Mouse (Mus musculus) limb, embryonic 10.5 days (tissue): ENCODE measurements around the gene Mxd4. TPM values are rescaled to one million over a fixed set of nuclear protein-coding genes. Genes with fewer than 3 reads are reported as not detected.

Experiments
- DNase-seq: peaks from one replicate; pipeline ENCODE4 v3.0.0-alpha.2; 2017; ENCODE audit warnings: low spot score
- H3K27ac ChIP-seq: fragments of 300-500 bp; sonication (generic); 2 replicates; pipeline ENCODE4 v1.5.1; 2016; ENCODE audit warnings: mild to moderate bottlenecking
- H3K27me3 ChIP-seq: fragments of 300-500 bp; sonication (generic); 2 replicates; pipeline ENCODE4 v1.6.1; 2016; ENCODE audit warnings: low read depth, mild to moderate bottlenecking; ENCODE audit not compliant: poor library complexity, severe bottlenecking
- H3K36me3 ChIP-seq: fragments of 300-500 bp; sonication (generic); 2 replicates; pipeline ENCODE4 v1.6.1; 2016; ENCODE audit warnings: mild to moderate bottlenecking, moderate library complexity
- H3K4me1 ChIP-seq: fragments of 300-500 bp; sonication (generic); 2 replicates; pipeline ENCODE4 v1.6.1; 2016
- H3K4me3 ChIP-seq: fragments of 300-500 bp; sonication (generic); 2 replicates; pipeline ENCODE4 v1.5.1; 2016; ENCODE audit warnings: mild to moderate bottlenecking, moderate library complexity
- H3K9me3 ChIP-seq: fragments of 300-500 bp; sonication (generic); replicated peaks from 2 replicates; pipeline ENCODE4 v1.6.1; 2016; ENCODE audit warnings: mild to moderate bottlenecking
- WGBS: fragments of 180-500 bp; shearing (Covaris S2); methylation state at CpG from one replicate; pipeline ENCODE4 v1.1.7; 2016; 5-methylcytosine and 5-hydroxymethylcytosine counted together
- polyA plus RNA-seq: library from polyadenylated mRNA; unstranded; fragments of >200 nt; fragmentation: Nextera tagmentation; extraction: Ambion mirVana; gene quantifications from 2 replicates; pipeline ENCODE4 v1.2.1, GENCODE M21; 2016

Mxd4 gene
- polyA plus RNA-seq, 1 experiment from 2014 or later, result 25.3 TPM

- Histone ChIP-seq H3K4me1 (peaks cover 17% of the 10 kb centered on the region), H3K27ac (no peak overlapping the region), H3K9me3 (no peaks in the 10 kb centered on the region), H3K4me3 (no peak overlapping the region), H3K36me3 (no peaks in the 10 kb centered on the region), H3K27me3 (no peaks in the 10 kb centered on the region)
- WGBS, result 70% methylated on average over 4 of the region's 4 CpGs
- DNase-seq, result no peak
These were observed 4.3 kb upstream of the Mxd4 start for GRCm38 (mm10) chr5:34191843-34192242.

GRCm38 (mm10) chr5:34191021-34191420 is 3.5 kb upstream of the Mxd4 start:
- Histone ChIP-seq H3K4me3 (no peak overlapping the region), H3K4me1 (peaks cover 25% of the 10 kb centered on the region), H3K9me3 (no peaks in the 10 kb centered on the region), H3K27ac (no peak overlapping the region), H3K27me3 (peaks cover 6% of the 10 kb centered on the region), H3K36me3 (no peaks in the 10 kb centered on the region)
- DNase-seq, result no peak
- WGBS, result 54% methylated on average over 4 of the region's 4 CpGs

- H3K27ac ChIP-seq, result no peak overlapping the region
- peaks cover 10% of the 10 kb centered on the region for H3K27me3 ChIP-seq
- DNase-seq, result no peak
- H3K36me3 ChIP-seq, result peaks cover under 1% of the 10 kb centered on the region; the same call in 1 of the 2 replicates
- 68% methylated on average over 1 of the region's 1 CpGs for WGBS
- peaks cover 34% of the 10 kb centered on the region for H3K4me1 ChIP-seq
- H3K9me3 ChIP-seq, result no peaks in the 10 kb centered on the region
- no peak overlapping the region for H3K4me3 ChIP-seq
These were observed 2.0 kb upstream of the Mxd4 start for GRCm38 (mm10) chr5:34189521-34189920.

DNA sequence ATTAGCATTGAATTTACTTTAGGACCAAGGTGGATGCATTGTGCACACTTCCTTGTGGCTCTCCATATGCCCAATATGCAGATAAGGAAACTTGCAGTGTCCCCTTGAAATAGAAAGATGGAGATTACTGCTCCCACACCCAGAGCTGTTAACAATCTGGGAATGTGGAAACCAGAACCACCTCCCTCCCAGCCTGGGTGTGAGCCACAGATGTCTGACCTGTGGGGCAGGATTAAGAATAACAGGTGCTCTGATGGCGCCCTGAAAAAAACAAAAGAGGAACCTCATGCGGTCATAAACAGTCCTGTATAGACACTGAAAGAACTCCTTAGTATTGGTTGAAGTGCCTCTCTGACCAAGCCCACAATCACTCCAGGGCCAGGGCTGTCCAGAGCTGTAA is 1.3 kb upstream of the Mxd4 start:
- DNase-seq, result no peak
- Histone ChIP-seq H3K4me1 (peaks cover 37% of the 10 kb centered on the region), H3K27ac (no peak overlapping the region), H3K4me3 (peak overlapping the region; percentile 90; the same call in 1 of the 2 replicates), H3K27me3 (peaks cover 10% of the 10 kb centered on the region), H3K9me3 (no peaks in the 10 kb centered on the region), H3K36me3 (peaks cover 7% of the 10 kb centered on the region; the same call in 1 of the 2 replicates)
- WGBS, result 81% methylated on average over 2 of the region's 2 CpGs

GRCm38 (mm10) chr5:34186961-34187391 is 544 bp downstream of the Mxd4 start:
- under 1% methylated on average over 45 of the region's 46 CpGs for WGBS
- DNase-seq, result peak; percentile 70
- Histone ChIP-seq H3K36me3 (peaks cover 25% of the 10 kb centered on the region), H3K27me3 (peaks cover 10% of the 10 kb centered on the region), H3K4me3 (peak overlapping the region; percentile 90), H3K9me3 (no peaks in the 10 kb centered on the region), H3K27ac (peak overlapping the region; percentile 88), H3K4me1 (peaks cover 47% of the 10 kb centered on the region)

DNA sequence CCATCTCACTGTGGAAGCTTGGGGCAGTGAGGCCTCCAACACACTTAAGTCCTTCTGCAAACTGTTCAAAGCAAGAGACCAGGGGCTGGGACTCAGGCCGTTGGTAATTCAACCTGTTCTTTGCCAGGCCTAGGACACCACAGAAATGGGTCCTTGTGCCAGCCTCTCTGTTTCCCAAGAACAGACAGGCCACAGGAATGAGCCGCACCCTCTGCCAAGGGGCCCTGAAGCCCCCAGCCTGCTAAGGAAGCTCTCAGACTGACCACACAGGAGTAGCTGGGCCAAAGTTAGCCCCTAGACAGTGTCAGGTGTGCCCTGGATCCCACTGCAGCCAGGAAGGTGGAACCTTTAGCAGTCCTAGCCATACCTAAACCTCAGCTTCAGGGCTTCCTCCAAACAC is 1.1 kb downstream of the Mxd4 start:
- Histone ChIP-seq H3K9me3 (no peaks in the 10 kb centered on the region), H3K4me1 (peaks cover 47% of the 10 kb centered on the region), H3K27ac (peak overlapping the region; percentile 88), H3K27me3 (peaks cover 10% of the 10 kb centered on the region), H3K4me3 (peak overlapping the region; percentile 90), H3K36me3 (peaks cover 30% of the 10 kb centered on the region)
- WGBS, result 78% methylated on average over 2 of the region's 2 CpGs
- DNase-seq, result no peak

- peaks cover 10% of the 10 kb centered on the region for H3K27me3 ChIP-seq
- H3K27ac ChIP-seq, result no peak overlapping the region
- H3K4me3 ChIP-seq, result peak overlapping the region; percentile 90
- H3K9me3 ChIP-seq, result no peaks in the 10 kb centered on the region
- peaks cover 47% of the 10 kb centered on the region for H3K4me1 ChIP-seq
- H3K36me3 ChIP-seq, result peaks cover 33% of the 10 kb centered on the region
- DNase-seq, result no peak
These were observed 1.7 kb downstream of the Mxd4 start for GRCm38 (mm10) chr5:34185791-34186190.

- Histone ChIP-seq H3K4me3 (no peak overlapping the region), H3K4me1 (peaks cover 47% of the 10 kb centered on the region), H3K27ac (no peak overlapping the region), H3K9me3 (no peaks in the 10 kb centered on the region), H3K36me3 (peaks cover 35% of the 10 kb centered on the region), H3K27me3 (peaks cover 10% of the 10 kb centered on the region)
- no peak for DNase-seq
- 89% methylated on average over 1 of the region's 1 CpGs for WGBS
These were observed 2.4 kb downstream of the Mxd4 start for GRCm38 (mm10) chr5:34185051-34185580.

DNA sequence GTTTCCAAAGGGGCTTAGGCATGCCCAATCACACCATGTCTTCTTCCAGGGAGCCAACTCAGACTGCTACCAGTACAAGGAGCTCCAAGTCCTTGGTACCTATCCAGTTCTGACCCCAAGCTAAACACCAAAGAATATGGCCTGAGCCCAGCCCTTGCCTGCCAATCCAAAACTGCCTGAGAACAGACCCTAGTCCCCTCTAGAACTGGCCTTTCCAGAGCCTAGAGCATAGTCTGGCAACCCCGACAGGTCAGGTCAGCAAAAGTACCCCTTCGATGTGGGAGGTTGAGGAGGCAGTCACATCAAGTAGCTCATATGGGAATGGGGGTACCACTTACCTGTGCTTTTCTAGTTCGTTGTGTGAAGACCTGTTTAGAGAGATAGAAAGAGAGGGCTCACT is 3.5 kb downstream of the Mxd4 start:
- Histone ChIP-seq H3K4me1 (peaks cover 40% of the 10 kb centered on the region), H3K4me3 (no peak overlapping the region), H3K36me3 (peaks cover 40% of the 10 kb centered on the region), H3K27ac (no peak overlapping the region), H3K27me3 (peaks cover 10% of the 10 kb centered on the region), H3K9me3 (no peaks in the 10 kb centered on the region)
- DNase-seq, result no peak
- WGBS, result 93% methylated on average over 3 of the region's 3 CpGs

- DNase-seq, result no peak
- peaks cover 46% of the 10 kb centered on the region for H3K36me3 ChIP-seq
- 84% methylated on average over 5 of the region's 5 CpGs for WGBS
- H3K27ac ChIP-seq, result peak overlapping the region; percentile 5; the same call in 1 of the 2 replicates
- H3K9me3 ChIP-seq, result no peaks in the 10 kb centered on the region
- H3K4me3 ChIP-seq, result no peak overlapping the region
- peaks cover 34% of the 10 kb centered on the region for H3K4me1 ChIP-seq
- peaks cover 10% of the 10 kb centered on the region for H3K27me3 ChIP-seq
These were observed 4.2 kb downstream of the Mxd4 start for GRCm38 (mm10) chr5:34183156-34183880.

DNA sequence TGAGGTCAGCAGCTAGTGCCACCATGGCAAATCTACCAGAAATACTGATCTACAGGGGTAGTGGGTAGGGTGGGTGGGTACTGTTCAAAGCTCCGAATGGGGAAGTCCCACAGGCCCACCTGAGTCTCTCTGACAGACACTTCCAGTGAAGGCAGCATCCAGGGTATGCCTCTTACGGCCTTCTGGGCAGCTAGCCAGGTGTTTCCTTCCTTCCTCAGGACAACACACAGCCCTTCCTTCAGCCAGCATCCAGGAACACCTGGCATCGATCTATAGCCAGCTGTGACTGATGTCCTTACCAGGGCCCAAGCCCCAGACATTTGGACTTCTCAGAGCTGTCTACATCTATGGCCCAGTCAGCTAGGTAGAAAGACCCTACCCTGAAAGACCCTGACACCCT is 5.0 kb downstream of the Mxd4 start:
- peaks cover 10% of the 10 kb centered on the region for H3K27me3 ChIP-seq
- no peak overlapping the region for H3K27ac ChIP-seq
- peaks cover 33% of the 10 kb centered on the region for H3K4me1 ChIP-seq
- peak; percentile 23 for DNase-seq
- peaks cover 54% of the 10 kb centered on the region for H3K36me3 ChIP-seq
- no peaks in the 10 kb centered on the region for H3K9me3 ChIP-seq
- 89% methylated on average over 3 of the region's 3 CpGs for WGBS
- H3K4me3 ChIP-seq, result no peak overlapping the region

DNA sequence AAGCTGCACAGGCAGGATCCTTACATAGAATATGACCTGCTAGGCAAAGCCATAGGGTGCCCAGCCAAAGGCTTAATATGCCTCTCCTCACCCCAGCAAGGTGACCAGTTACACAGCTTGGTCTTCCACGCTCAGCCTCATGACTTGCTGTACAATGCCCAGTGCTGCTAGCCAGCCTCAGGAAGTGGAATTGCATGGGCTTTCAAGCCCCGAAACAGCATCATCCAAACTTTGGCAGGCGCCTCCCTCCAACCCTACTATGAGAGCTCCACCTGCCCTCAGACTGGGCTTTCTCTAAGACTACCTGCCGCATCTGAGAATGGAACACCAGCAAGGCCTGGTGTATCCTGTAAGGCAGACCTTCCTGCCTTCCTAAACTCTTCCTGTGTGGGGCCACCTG is 9.7 kb downstream of the Mxd4 start:
- H3K4me1 ChIP-seq, result peaks cover 7% of the 10 kb centered on the region
- H3K36me3 ChIP-seq, result peaks cover 80% of the 10 kb centered on the region
- H3K27me3 ChIP-seq, result no peaks in the 10 kb centered on the region
- H3K9me3 ChIP-seq, result no peaks in the 10 kb centered on the region
- H3K4me3 ChIP-seq, result no peak overlapping the region
- 94% methylated on average over 4 of the region's 4 CpGs for WGBS
- H3K27ac ChIP-seq, result no peak overlapping the region
- DNase-seq, result peak; percentile 12

- Histone ChIP-seq H3K9me3 (no peaks in the 10 kb centered on the region), H3K36me3 (peaks cover 72% of the 10 kb centered on the region), H3K27me3 (no peaks in the 10 kb centered on the region), H3K27ac (no peak overlapping the region; the same call in 1 of the 2 replicates), H3K4me1 (peaks cover 7% of the 10 kb centered on the region), H3K4me3 (no peak overlapping the region)
- no peak for DNase-seq
- 95% methylated on average over 2 of the region's 2 CpGs for whole genome bisulfite sequencing
These were observed 10.4 kb downstream of the Mxd4 start for GRCm38 (mm10) chr5:34177091-34177490.
